Mouse (Mus musculus): Measurements from ENCODE around the gene Gm3298.
"Not testable (repeated sequence)": the region's sequence is repeated elsewhere in the genome, so short reads cannot be mapped to it uniquely, and the experiment has no call there.

Gene Gm3298

DNA sequence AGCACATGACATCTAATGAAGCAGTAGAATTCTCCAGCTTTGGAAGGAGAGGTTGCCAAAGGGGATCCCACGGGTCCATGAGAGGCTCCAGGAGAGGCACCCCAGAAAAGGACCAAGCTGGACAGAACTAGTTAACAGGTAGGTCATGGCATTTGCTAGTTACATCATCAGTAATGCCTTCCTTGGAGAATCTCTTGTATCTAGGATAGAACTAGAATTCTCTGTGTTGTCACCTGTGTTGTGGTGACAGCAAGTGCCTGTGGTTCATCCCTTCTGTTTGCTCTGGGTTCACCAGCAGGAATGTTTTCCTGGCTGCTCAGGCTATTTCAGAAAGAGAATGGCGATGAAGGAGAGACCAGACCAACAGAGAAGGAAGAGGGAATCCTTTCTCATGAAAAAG is at the start of gene Gm3298:
Gene Gm3298 (plus strand): TSS at position 301 of the 400 bp plus-strand sequence.
- not testable (repeated sequence) for DNase-seq (ENCODE audit: inconsistent ontology term)

DNA sequence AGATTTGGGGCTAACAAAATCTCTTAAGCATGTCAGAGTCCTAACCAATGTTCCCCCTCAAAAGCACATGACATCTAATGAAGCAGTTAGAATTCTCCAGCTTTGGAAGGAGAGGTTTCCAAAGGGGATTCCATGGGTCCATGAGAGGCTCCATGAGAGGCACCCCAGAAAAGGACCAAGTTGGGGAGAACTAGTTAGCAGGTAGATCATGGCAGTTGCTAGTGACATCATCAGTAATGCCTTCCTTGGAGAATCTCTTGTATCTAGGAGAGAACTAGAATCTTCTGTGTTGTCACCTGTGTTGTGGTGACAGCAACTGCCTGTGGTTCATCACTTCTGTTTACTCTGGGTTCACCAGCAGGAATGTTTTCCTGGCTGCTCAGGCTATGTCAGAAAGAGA is 32.1 kb upstream of the Gm3298 start, which contains the start of gene Gm8297:
Gene Gm8297 (plus strand): TSS at position 301 of the 400 bp plus-strand sequence.
- not testable (repeated sequence) for DNase-seq (ENCODE audit: inconsistent ontology term)

DNA sequence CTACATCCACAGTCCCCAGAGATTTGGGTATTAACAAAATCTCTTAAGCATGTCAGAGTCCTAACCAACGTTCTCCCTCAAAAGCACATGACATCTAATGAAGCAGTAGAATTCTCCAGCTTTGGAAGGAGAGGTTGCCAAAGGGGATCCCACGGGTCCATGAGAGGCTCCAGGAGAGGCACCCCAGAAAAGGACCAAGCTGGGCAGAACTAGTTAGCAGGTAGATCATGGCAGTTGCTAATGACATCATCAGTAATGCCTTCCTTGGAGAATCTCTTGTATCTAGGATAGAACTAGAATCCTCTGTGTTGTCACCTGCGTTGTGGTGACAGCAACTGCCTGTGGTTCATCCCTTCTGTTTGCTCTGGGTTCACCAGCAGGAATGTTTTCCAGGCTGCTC is 34.6 kb downstream of the Gm3298 start, which contains the start of gene 4930555G01Rik:
Gene 4930555G01Rik (plus strand): TSS at position 301 of the 400 bp plus-strand sequence.
- not testable (repeated sequence) for DNase-seq (ENCODE audit: inconsistent ontology term)

Measured in Muller cell, postnatal 12 days (primary cell).